Mouse (Mus musculus) brain, embryonic 14.5 days (tissue): ENCODE measurements at regions not wholly inside any gene's neighbourhood (a gene's known extent, or its start where the extent isn't known, plus 50 kb on each side); places are given as distances from the start of the nearest gene placed in this dataset.
"Not testable (repeated sequence)": the region's sequence is repeated elsewhere in the genome, so short reads cannot be mapped to it uniquely, and the experiment has no call there.

Experiments used
- DNase-seq: peaks from one replicate; pipeline ENCODE4 v3.0.0-alpha.2; 2011; ENCODE audit warnings: low read depth
- CTCF ChIP-seq: fragments of 200-500 bp; IDR thresholded peaks from 2 replicates; pipeline ENCODE4 v1.5.1; 2012; ENCODE audit warnings: inconsistent platforms, mild to moderate bottlenecking, moderate library complexity, borderline replicate concordance; ENCODE audit not compliant: insufficient read depth, insufficient read length; ENCODE audit errors: extremely low read depth
- POLR2A ChIP-seq: fragments of 200-500 bp; IDR thresholded peaks from 2 replicates; pipeline ENCODE4 v1.6.1; 2012; ENCODE audit warnings: mild to moderate bottlenecking, inconsistent platforms, borderline replicate concordance; ENCODE audit not compliant: poor library complexity, insufficient read depth, insufficient read length, severe bottlenecking; ENCODE audit errors: extremely low read depth

- TF ChIP-seq POLR2A, result no peak
- no peak for TF ChIP-seq CTCF
- no peak for DNase-seq
These were observed 55.5 kb downstream of the Zfp281 start for GRCm38 (mm10) chr1:136680173-136680572.

GRCm38 (mm10) chr1:136682311-136682710 is 57.6 kb downstream of the Zfp281 start:
- not testable (repeated sequence) for DNase-seq

DNA sequence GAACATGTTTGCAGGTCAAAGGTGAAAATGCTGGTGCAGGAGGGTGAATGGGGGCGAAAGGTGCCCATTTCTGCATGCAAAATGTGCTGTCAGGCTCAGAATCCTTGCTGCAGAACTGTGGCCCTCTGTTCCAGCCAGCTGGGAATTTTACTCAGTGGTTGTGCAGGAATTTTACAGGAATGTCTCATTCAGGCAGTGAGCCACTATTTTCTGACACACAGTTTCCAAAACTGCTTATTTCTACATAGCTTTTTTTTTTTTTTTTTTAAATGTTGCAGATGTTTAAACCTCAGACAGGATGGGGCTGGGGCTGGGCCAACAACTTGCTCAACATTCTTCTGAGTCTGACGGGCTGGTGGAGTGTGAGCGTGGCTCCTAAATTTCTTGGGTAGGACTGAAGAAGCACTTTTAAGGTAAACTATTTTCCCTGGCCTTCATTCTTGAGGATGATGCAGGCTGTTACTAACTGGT is 58.4 kb downstream of the Zfp281 start:
- no peak for TF ChIP-seq POLR2A
- TF ChIP-seq CTCF, result no peak

GRCm38 (mm10) chr1:136683561-136684131 is 58.9 kb downstream of the Zfp281 start:
- TF ChIP-seq CTCF, result no peak
- no peak for TF ChIP-seq POLR2A
- peak; percentile 30 for DNase-seq

More for the DNA sequence above, 58.4 kb downstream of the Zfp281 start:
- DNase-seq, result no peak

DNA sequence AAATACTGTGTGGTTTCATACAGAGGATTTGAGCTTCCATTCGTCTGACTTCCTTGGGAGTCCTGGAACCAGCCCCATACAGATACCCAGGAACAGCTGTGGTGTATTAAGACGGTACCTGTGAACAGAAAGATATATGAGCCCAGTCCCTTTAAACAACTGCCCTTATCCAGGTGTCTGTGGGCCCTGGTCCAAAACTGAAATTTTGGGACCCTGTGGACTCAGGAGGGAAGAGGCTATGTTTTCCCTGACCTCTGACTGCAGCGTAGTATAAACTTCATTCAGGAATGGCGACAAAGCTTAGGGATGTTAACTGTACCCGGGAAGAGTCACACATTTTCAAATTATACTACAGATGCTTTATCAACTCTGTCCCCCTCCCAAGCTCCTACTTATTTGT is 59.8 kb downstream of the Zfp281 start:
- no peak for TF ChIP-seq POLR2A
- TF ChIP-seq CTCF, result no peak
- DNase-seq, result no peak

DNA sequence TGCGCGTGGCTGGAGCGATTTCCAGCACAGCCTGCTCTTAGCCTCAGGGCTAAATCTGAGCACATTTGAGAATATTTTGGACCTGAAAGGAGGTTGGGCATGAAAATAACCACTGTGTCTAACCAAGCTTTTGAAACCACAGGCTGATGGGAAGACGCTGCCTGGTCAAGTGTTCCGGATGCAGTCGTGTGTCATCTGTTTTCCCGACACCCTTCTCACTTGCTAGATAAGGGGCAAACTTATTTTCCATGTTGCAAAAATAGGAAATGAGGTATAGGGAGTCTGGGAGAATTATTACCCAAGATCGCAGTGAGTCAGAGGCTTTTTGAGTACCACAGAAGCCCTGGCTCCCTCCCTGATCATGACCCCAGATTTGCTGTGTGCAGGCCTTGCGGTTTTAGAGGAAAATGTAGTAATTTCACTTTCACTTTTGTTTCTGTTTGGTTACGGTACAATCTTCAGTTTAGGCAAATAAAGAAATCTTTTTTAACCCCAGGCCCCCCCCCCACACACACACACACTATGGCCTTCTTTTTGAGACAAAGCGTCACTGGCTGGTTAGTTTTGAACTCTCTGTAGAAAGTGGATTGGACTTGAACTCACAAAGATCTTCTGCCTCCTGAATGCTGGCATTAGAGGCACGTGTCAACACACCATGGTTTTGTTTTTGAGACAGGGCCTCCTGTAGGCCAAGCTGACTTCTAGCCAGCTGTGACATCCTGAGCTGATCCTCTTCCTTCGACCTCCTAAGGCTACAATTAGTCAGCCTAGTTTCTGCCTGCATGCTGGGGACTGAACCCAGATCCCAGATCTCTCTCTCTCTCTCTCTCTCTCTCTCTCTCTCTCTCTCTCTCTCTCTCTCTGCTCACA is 60.7 kb downstream of the Zfp281 start:
- DNase-seq, result no peak
- TF ChIP-seq CTCF, result no peak
- no peak for TF ChIP-seq POLR2A

DNA sequence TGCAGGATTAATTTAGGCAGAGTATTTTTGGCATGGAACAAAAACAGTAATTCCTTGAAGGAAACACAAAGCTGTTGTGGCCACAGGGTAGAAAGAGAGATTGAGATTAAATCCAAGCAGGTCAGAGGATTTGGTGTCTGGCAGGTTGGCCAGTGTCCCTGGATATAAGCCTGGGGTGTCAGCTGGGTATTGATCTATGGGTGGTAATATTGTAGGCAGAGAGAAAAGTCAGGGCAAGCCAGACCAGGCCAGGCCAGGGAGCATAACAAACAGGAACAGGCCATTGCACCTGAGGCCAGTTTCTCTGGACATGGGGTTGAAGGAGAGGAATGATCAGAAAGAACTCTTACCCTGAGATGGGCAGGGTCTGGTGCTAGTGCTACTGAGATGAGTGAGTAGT is 61.8 kb downstream of the Zfp281 start:
- TF ChIP-seq POLR2A (no peak), CTCF (no peak)
- DNase-seq, result no peak

DNA sequence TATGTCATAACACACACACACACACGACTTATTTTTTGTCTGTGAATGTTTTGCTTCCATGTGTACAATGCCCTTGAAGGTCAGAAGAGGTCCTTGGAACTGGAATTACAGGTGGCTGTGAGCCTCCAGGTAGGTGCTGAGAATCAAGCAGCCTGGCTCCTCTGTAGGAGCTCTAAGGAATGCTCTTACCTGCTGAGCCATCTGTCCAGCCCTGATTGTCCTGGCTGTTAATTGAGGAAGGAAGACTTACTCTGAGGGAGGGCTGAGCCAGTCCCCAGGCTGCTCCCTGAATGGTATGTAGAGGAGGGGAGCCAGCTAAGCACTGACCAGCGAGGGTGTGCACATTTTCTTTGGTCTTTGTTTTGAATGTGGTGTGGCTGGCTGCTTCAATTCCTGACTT is 65.4 kb downstream of the Zfp281 start:
- TF ChIP-seq POLR2A (no peak), CTCF (no peak)
- no peak for DNase-seq

- TF ChIP-seq POLR2A, result no peak
- no peak for TF ChIP-seq CTCF
- no peak for DNase-seq
These were observed 68.7 kb downstream of the Zfp281 start for GRCm38 (mm10) chr1:136693421-136693820.

DNA sequence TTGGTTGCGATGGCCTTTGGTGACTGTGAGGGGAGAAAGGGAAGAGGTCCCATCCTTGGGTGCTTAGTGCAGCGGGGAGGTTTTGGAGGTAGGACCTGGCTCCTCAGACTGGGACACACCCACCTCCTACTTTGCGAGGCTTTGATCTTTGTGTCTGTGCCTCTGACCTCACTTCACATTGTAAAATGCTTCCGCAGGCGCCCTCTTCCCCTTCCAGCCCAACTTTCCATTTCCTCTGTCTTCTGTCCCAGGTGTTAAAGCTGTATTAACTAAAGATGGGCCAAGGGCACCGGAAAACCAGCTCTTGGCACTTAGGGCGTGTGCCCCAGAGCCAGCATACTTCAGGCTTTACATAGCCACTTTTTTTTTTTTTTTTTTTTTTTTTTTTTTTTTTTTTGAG is 70.3 kb downstream of the Zfp281 start:
- no peak for DNase-seq
- TF ChIP-seq POLR2A (no peak), CTCF (no peak)

GRCm38 (mm10) chr1:136696077-136696641 is 71.5 kb downstream of the Zfp281 start:
- peak; percentile 42 for DNase-seq

More at GRCm38 (mm10) chr1:136696077-136696641, 71.5 kb downstream of the Zfp281 start:
- TF ChIP-seq POLR2A (no peak), CTCF (no peak)
